Mouse (Mus musculus) stomach, embryonic 14.5 days (tissue): ENCODE measurements around the gene Gm9758. TPM values are rescaled to one million over a fixed set of nuclear protein-coding genes. Genes with fewer than 3 reads are reported as not detected.

ENCODE experiments used
- polyA plus RNA-seq: library from polyadenylated mRNA; unstranded; fragments of >200 nt; fragmentation: Nextera tagmentation; extraction: Ambion mirVana; gene quantifications from 2 replicates; pipeline ENCODE4 v1.2.1, GENCODE M21; 2014

Gm9758 gene
- polyA plus RNA-seq, 1 experiment from 2014 or later, result not detected

Other genes starting within 250 kb of the Gm9758 start
- not detected in 2 replicates for gene Speer4e, start 23.5 kb upstream of the Gm9758 start, polyA plus RNA-seq
- not detected in 2 replicates for gene Gm10354, start 64.0 kb upstream of the Gm9758 start, polyA plus RNA-seq
- not detected in 2 replicates for gene Gm17019, start 118.1 kb upstream of the Gm9758 start, polyA plus RNA-seq